Mouse (Mus musculus) urinary bladder, postnatal 4 days (tissue): ENCODE results near the gene Aff4.
"Not testable (repeated sequence)": the region's sequence is repeated elsewhere in the genome, so short reads cannot be mapped to it uniquely, and the experiment has no call there.

Experiments used
- DNase-seq, 2 experiments: peaks; one replicate each; pipeline ENCODE4 v3.0.0; 2021 to 2022; ENCODE audit warnings: low spot score in 2 of 2

The Aff4 gene

GRCm38 (mm10) chr11:53337684-53338083, 12.9 kb upstream of the Aff4 start:
- DNase-seq = no peak

GRCm38 (mm10) chr11:53341019-53341418, 9.6 kb upstream of the Aff4 start:
- DNase-seq = not testable (repeated sequence)

GRCm38 (mm10) chr11:53342711-53343110, 7.9 kb upstream of the Aff4 start:
- DNase-seq = no peak

- DNase-seq = no peak
These were observed 5.3 kb upstream of the Aff4 start for GRCm38 (mm10) chr11:53345328-53345727.

GRCm38 (mm10) chr11:53345738-53346137, 4.9 kb upstream of the Aff4 start:
- DNase-seq = no peak

- peak in 1 of 2 experiments; percentile 36 for DNase-seq
These were observed 750 bp downstream of the Aff4 start for GRCm38 (mm10) chr11:53351224-53351942.

- DNase-seq = no peak
These were observed 1.4 kb downstream of the Aff4 start for GRCm38 (mm10) chr11:53351943-53352590.

GRCm38 (mm10) chr11:53358504-53359155, 8.0 kb downstream of the Aff4 start:
- DNase-seq = no peak

- DNase-seq = no peak
These were observed 16.4 kb downstream of the Aff4 start for GRCm38 (mm10) chr11:53367032-53367431.

GRCm38 (mm10) chr11:53378918-53379317, 28.3 kb downstream of the Aff4 start:
- no peak for DNase-seq

GRCm38 (mm10) chr11:53383758-53384428, 33.3 kb downstream of the Aff4 start:
- DNase-seq = no peak

- no peak for DNase-seq
These were observed 43.2 kb downstream of the Aff4 start for GRCm38 (mm10) chr11:53393856-53394255.

- DNase-seq = no peak
These were observed 53.0 kb downstream of the Aff4 start for GRCm38 (mm10) chr11:53403638-53404037.

- DNase-seq = no peak
These were observed 61.1 kb downstream of the Aff4 start for GRCm38 (mm10) chr11:53411738-53412137.

- no peak for DNase-seq
These were observed 63.2 kb downstream of the Aff4 start for GRCm38 (mm10) chr11:53413871-53414270.

- DNase-seq = no peak
These were observed 67.4 kb downstream of the Aff4 start for GRCm38 (mm10) chr11:53418048-53418447.

- no peak for DNase-seq
These were observed 72.4 kb downstream of the Aff4 start, which contains the start of gene Leap2 for GRCm38 (mm10) chr11:53423036-53423435. Leap2 (minus strand) TSS chr11:53423170.

GRCm38 (mm10) chr11:53424826-53425225, 74.2 kb downstream of the Aff4 start:
- no peak for DNase-seq

GRCm38 (mm10) chr11:53425251-53425650, 74.6 kb downstream of the Aff4 start:
- no peak for DNase-seq

- DNase-seq = no peak
These were observed 75.2 kb downstream of the Aff4 start for GRCm38 (mm10) chr11:53425711-53426255.

- not testable (repeated sequence) for DNase-seq
These were observed 76.3 kb downstream of the Aff4 start for GRCm38 (mm10) chr11:53426914-53427313.
